ENCODE assay signal across 8 mouse cellular contexts in the genomic region with DNA sequence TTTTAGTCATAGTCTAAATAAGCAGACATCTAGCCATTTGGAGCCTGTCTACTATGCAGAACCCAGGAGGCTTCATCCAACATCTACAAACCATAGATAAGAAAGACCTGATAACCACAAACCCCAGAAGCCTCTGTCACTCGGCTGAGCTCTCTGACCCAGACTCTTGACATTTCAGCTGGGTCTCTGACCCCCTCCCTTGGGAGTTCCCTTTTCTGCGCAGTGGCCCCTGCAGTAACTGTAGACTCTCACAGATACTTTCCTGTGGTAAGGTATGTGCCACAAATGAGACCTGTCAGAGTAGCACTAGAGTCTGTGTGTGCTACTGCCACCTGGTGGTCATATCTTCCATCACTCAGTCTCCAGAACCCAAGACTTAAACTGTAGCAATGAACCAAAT. TPM values are rescaled to one million over a fixed set of nuclear protein-coding genes. Genes with fewer than 3 reads are reported as not detected.
A peak's percentile ranks its signal among the peaks of the same experiment; 100 is the strongest.
DNase-seq lines count a peak whose midpoint lies in the region; ATAC-seq and TF ChIP-seq lines count a peak whose summit lies in the region.

No protein-coding gene starts in this region.

- H3K27ac ChIP-seq in forebrain, embryonic 13.5 days = no peak overlapping the region
- H3K27ac ChIP-seq in lung, postnatal 0 days (ENCODE audit: low read length) = no peak overlapping the region

- H3K27me3 ChIP-seq in forebrain, embryonic 13.5 days = no peaks in the 10 kb centered on the region
- no peaks in the 10 kb centered on the region for H3K27me3 ChIP-seq in lung, postnatal 0 days (replicated peaks; ENCODE audit: insufficient read depth, low read length)

- H3K4me2 ChIP-seq in forebrain, embryonic 13.5 days = no peak overlapping the region
- H3K4me2 ChIP-seq in lung, postnatal 0 days (replicated peaks; ENCODE audit: low read depth, low read length) = no peak overlapping the region

- no peak overlapping the region for H3K4me3 ChIP-seq in forebrain, embryonic 13.5 days
- no peak overlapping the region for H3K4me3 ChIP-seq in lung, postnatal 0 days (ENCODE audit: low read depth, low read length)

- 31% methylated on average over 2 of the region's 2 CpGs for WGBS in forebrain, embryonic 13.5 days
- 2% methylated on average over 2 of the region's 2 CpGs for WGBS in lung, postnatal 0 days

- TF ChIP-seq CTCF in lung, postnatal 0 days (IDR thresholded peaks at IDR 0.05) = peak; percentile 93

- peak; percentile 39 for DNase-seq in MEL-GATA-1-ER (ENCODE audit: extremely low read depth, low read depth)
- peak; percentile 50 for DNase-seq in c-Kit-positive CD71-positive TER-119-positive erythroid progenitor cells, embryonic 14.5 days (ENCODE audit: low spot score)
- DNase-seq in heart, postnatal 36 days = peak; percentile 67
- DNase-seq in layer of hippocampus, adult 9-10 months (ENCODE audit: low spot score) = peak; percentile 75
- DNase-seq in lung, postnatal 0 days (ENCODE audit: low spot score) = peak; percentile 77
- peak; percentile 81 for DNase-seq in retina, postnatal 1 day
- DNase-seq in urinary bladder, adult 2 months (ENCODE audit: low spot score) = peak; percentile 32

- H3K4me1 ChIP-seq in forebrain, embryonic 13.5 days = no peaks in the 10 kb centered on the region
- H3K4me1 ChIP-seq in lung, postnatal 0 days (ENCODE audit: insufficient read depth, low read depth, low read length) = no peaks in the 10 kb centered on the region

- intact Hi-C loops in heart, postnatal 36 days (cut with DNase I) = loop anchor here (1.0 to 10.0 kb wide), 5 partner anchors 144 to 748 kb away; a partner anchor contains a TSS

- ATAC-seq in forebrain, embryonic 13.5 days = peak; percentile 85
- ATAC-seq in lung, postnatal 0 days = peak; percentile 78

- no peaks in the 10 kb centered on the region for H3K36me3 ChIP-seq in forebrain, embryonic 13.5 days (ENCODE audit: poor library complexity, severe bottlenecking)
- H3K36me3 ChIP-seq in lung, postnatal 0 days (ENCODE audit: insufficient read depth, low read length) = no peaks in the 10 kb centered on the region

- H3K9me3 ChIP-seq in forebrain, embryonic 13.5 days (replicated peaks) = no peaks in the 10 kb centered on the region
- H3K9me3 ChIP-seq in lung, postnatal 0 days (ENCODE audit: low read length) = no peaks in the 10 kb centered on the region

- H3K9ac ChIP-seq in forebrain, embryonic 13.5 days = no peak overlapping the region
- H3K9ac ChIP-seq in lung, postnatal 0 days (replicated peaks; ENCODE audit: low read depth) = no peak overlapping the region

- TF ChIP-seq EP300 in lung, postnatal 0 days (IDR thresholded peaks at IDR 0.05) = no peak

RNA-seq across cellular contexts. Expression of a gene that starts 54.5 kb away (rescaled TPM):
- polyA plus RNA-seq in forebrain, embryonic 13.5 days (2015; fragmentation: Nextera tagmentation; extraction: Ambion mirVana) = 41.3 and 49.4 TPM in 2 replicates
- total RNA-seq in heart, postnatal 36 days (2021) = 100 to 1,000 TPM; 100 to 123 TPM
- 217 and 260 TPM in 2 replicates for polyA plus RNA-seq in lung, postnatal 0 days (2015; fragmentation: Nextera tagmentation; extraction: Ambion mirVana)
- polyA plus RNA-seq in urinary bladder, adult 2 months (2012; rRNA removed) = 56.6 and 68.7 TPM in 2 replicates
